Mouse (Mus musculus): ENCODE results near the gene Slc16a4. TPM values are rescaled to one million over a fixed set of nuclear protein-coding genes. Genes with fewer than 3 reads are reported as not detected.

Gene Slc16a4
- total RNA-seq (2017) = 0.67 to 1.1 TPM (median 0.96 TPM) in 3 replicates

- ATAC-seq (replicated peaks; ENCODE audit: insufficient number of reproducible peaks, low FRiP score, low TSS enrichment, poor library complexity, severe bottlenecking) = no peak
Measured at GRCm38 (mm10) chr3:107290764-107291381, at the start of gene Slc16a4. TSS of gene Slc16a4 (plus strand) at chr3:107291230.

DNA sequence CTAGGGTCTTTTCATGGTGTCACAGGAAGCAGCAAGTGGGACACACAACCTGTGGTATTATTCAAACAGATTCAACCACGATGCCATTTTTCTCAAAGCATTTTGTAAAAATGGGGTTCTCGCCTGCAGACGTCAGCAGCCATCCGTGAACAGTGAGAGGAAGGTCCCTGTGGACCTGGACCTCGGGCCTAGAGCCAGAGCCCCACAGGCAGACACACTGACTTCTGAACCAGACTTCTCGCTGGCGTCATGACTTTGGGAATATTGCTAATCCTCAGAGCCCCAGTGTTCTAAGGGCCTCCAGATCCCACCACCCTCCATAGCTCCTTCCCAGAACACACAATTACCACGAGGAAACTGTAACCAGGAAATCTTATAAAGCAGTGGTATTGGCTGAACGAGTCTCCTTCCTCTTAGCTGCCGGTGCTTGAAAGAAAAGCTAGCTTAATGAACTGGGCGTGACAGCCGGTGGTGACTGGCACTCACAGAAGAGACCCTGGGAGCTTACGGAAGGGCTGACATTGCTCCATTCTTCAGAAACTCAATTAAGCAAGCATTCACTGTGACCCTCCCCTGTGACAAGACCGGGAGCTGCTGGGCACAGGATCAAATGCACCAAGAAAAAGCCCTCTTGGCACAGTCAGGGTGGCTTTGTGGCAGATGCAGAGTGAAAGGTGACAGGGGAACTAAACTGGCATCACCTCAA lies 49.5 kb upstream of the Slc16a4 start:
- no peak for ATAC-seq (replicated peaks; ENCODE audit: insufficient number of reproducible peaks, low FRiP score, low TSS enrichment, poor library complexity, severe bottlenecking)

GRCm38 (mm10) chr3:107246876-107247275 lies 44.2 kb upstream of the Slc16a4 start:
- ATAC-seq (replicated peaks; ENCODE audit: insufficient number of reproducible peaks, low FRiP score, low TSS enrichment, poor library complexity, severe bottlenecking) = no peak

DNA sequence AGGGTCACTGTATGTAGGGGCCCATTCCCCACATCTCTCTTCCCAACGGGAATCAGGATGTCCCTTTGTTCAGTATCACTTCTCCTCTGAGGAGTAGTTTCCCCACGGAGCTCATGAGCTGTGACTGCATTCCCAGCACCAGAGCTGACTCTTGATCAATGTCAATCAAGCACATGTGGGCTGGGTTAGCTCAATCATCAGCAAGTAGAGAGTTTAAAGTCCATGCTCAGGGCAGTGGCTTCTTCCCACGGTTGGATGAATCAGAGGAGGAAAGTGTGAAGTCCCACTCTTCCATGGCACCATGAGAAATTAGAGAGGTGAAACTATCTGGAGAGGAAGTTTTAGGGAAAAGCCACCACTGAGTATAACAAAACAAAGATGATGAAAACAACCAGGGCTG lies 42.0 kb upstream of the Slc16a4 start:
- no peak for ATAC-seq (replicated peaks; ENCODE audit: insufficient number of reproducible peaks, low FRiP score, low TSS enrichment, poor library complexity, severe bottlenecking)

DNA sequence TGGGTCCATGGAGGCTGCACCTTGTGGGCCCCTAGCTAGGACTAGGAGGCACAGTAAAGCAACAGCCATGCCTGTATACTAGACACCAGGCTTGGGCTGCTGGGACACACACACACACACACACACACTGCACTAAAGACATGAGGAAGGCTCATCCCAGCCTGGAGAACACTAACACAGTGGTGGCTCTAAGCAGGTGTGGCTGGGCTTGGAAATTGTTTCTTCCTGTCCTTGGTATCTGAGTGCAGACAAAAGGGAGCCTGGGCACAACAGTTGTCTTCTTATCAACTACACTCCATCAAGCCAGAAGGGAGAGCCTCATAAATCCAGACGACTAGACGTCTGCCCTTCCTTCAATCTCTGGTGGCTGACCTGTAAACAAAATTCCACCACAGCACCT lies 40.7 kb upstream of the Slc16a4 start:
- ATAC-seq (replicated peaks; ENCODE audit: insufficient number of reproducible peaks, low FRiP score, low TSS enrichment, poor library complexity, severe bottlenecking) = no peak

- ATAC-seq (replicated peaks; ENCODE audit: insufficient number of reproducible peaks, low FRiP score, low TSS enrichment, poor library complexity, severe bottlenecking) = no peak
Measured at GRCm38 (mm10) chr3:107252035-107252434, 39.0 kb upstream of the Slc16a4 start.

DNA sequence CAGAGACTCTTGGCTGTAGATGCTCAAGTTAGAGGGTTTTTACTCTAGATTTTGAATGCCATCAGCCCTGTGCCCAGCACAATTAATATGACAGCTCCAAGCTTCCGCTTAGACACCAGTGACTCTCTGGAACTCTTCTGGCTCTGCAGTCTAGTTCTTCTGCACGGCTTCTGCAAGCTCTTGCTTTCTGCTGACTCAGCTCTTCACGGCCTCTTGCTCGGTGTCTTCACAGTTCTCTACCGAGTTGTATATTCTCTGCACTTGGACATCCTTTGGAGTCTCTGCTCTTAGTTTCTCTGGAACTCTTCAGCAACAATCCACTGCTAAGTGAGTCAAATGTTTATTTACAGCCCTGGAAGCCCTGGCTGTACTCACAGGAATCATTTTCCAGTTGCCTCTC lies 37.1 kb upstream of the Slc16a4 start:
- ATAC-seq (replicated peaks; ENCODE audit: insufficient number of reproducible peaks, low FRiP score, low TSS enrichment, poor library complexity, severe bottlenecking) = no peak

- ATAC-seq (replicated peaks; ENCODE audit: insufficient number of reproducible peaks, low FRiP score, low TSS enrichment, poor library complexity, severe bottlenecking) = no peak
Measured at GRCm38 (mm10) chr3:107255992-107256391, 35.0 kb upstream of the Slc16a4 start.

DNA sequence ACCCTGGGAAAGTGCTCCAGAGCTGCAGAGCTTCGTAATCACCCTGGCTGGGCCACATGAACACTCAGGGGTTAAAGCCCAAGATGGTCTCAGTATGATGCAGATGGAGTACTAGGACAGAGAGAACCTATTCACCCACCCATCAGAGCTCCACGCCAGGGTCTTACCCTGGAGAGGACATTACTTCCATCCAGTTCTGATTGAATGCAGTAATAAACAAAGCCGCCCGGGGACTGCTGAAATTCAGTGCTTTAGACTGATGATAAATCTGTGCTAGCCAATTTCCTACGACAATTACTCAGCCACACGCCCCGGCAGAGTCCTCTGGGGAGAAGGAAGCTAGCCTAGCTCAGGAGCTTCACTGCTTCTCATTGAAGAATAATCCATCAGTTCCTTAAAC lies 34.3 kb upstream of the Slc16a4 start:
- no peak for ATAC-seq (replicated peaks; ENCODE audit: insufficient number of reproducible peaks, low FRiP score, low TSS enrichment, poor library complexity, severe bottlenecking)

GRCm38 (mm10) chr3:107257924-107258323 lies 33.1 kb upstream of the Slc16a4 start:
- ATAC-seq (replicated peaks; ENCODE audit: insufficient number of reproducible peaks, low FRiP score, low TSS enrichment, poor library complexity, severe bottlenecking) = no peak

GRCm38 (mm10) chr3:107260956-107261850 lies 29.8 kb upstream of the Slc16a4 start:
- no peak for ATAC-seq (replicated peaks; ENCODE audit: insufficient number of reproducible peaks, low FRiP score, low TSS enrichment, poor library complexity, severe bottlenecking)

DNA sequence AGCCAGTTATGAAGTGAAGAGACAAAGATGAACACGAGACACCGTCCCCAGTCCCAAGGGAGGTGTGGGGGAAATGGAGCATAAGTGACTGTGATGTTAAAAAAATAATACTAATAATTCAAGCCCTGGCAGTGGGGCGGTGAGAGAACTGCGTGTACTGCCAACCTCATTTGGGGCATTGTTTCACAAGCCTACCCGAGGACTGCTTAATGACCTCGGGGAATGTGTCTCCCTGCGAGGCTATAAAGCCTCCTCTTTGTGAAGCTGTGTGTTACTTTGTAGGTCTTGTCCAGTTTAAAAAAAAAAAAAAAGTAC lies 29.2 kb upstream of the Slc16a4 start:
- ATAC-seq (replicated peaks; ENCODE audit: insufficient number of reproducible peaks, low FRiP score, low TSS enrichment, poor library complexity, severe bottlenecking) = no peak

DNA sequence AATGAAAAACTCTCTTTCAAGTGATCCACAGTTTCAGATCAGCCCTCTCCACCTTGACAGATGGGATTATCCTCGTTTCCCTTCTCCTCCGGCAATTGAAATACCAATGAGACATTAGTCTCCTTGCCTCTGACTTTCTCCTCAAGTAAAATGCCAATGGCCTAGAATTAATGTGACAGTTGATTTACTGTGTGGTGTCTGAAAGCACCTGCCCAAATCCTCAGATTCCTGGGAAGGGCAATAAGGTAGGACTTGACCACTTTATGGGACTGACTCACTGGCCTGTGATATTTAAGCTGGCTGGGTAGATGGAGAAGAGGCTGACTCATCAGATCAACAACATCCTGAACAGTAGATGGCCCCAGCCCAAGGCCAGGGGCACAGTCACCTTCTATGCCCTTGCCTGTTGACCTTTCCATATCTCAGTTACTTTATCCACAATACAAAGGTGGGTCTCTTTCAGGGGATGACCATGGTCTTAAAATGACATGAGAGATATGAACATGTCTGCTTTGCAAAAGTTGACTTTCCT lies 24.1 kb upstream of the Slc16a4 start:
- no peak for ATAC-seq (replicated peaks; ENCODE audit: insufficient number of reproducible peaks, low FRiP score, low TSS enrichment, poor library complexity, severe bottlenecking)

DNA sequence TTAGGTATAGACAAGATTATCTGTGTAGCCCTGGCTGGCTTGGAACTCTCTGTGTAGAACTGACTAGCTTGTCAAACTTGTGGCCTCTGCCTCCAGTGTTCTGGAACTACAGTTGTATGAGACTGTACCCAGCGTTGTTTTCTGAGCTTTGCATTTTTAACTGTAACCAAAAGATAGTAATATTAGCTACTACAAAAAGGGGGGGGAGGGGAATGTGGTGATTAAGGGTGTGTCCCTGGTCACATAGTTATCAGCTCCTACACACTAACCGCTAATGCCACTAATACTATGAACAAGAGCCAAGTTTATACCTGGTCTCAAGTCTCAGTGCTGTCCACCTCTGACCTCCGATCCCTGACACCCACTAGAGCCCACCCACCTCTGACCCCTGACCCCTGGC lies 18.6 kb upstream of the Slc16a4 start:
- ATAC-seq (replicated peaks; ENCODE audit: insufficient number of reproducible peaks, low FRiP score, low TSS enrichment, poor library complexity, severe bottlenecking) = no peak

DNA sequence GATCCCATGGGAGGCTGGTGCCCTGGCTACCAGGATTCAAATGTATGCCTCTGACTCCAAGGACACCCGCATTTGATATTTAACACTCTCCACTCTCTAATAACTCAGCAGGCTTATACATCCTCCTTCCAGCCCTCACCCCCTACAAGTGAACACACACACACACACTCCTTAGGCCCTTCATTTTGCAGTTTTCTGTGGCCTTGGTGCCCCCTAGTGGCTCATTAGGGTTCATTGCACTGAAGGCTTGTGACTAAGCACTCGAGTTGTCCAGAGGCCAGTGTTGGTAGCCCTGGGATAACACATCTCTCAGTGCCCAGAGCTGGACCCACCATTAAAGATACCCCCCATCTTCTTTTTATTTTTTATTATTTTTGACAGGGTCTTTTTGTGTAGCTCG lies 17.2 kb upstream of the Slc16a4 start:
- ATAC-seq (replicated peaks; ENCODE audit: insufficient number of reproducible peaks, low FRiP score, low TSS enrichment, poor library complexity, severe bottlenecking) = peak; percentile 68

DNA sequence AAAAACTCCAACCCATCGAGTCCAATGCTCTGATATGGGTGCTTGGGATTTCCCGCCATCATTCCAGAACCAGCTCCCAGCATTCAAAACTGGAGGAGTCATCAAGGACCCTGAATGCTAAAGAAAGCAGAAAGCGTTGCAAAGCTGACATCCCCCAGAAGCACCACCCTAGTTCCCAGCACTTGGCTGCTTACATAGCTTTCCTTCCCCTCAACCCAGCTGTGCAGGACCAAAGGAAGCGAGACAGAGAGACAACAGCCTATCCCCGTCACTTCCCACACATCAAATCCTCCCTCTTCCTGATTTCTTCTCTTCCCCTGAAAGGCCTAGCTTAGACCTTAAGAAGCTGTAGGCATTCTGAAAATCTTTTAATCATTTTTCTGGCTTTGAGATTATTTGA lies 15.7 kb upstream of the Slc16a4 start:
- ATAC-seq (replicated peaks; ENCODE audit: insufficient number of reproducible peaks, low FRiP score, low TSS enrichment, poor library complexity, severe bottlenecking) = no peak

DNA sequence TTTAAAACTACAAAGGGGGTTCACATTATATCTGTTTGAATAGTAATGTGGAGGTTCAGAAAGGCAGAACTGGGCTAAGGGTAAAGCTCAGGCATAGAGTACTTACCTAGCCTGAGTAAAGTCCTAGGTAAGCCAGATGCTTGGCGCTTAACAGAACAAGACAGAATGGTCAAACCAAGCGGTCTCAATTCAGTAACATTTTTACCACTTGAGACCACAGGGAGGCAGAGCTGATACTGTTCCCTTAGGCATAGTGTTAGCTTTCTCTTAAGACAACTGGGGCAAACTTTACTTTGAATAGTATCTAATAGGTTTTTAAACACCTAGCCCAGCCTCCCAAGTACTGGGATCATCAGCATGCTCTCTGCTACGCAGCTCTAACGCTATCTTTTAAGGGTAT lies 15.0 kb upstream of the Slc16a4 start:
- no peak for ATAC-seq (replicated peaks; ENCODE audit: insufficient number of reproducible peaks, low FRiP score, low TSS enrichment, poor library complexity, severe bottlenecking)

- no peak for ATAC-seq (replicated peaks; ENCODE audit: insufficient number of reproducible peaks, low FRiP score, low TSS enrichment, poor library complexity, severe bottlenecking)
Measured at GRCm38 (mm10) chr3:107276626-107277025, 14.4 kb upstream of the Slc16a4 start.

GRCm38 (mm10) chr3:107278479-107279269 lies 12.4 kb upstream of the Slc16a4 start, which contains the start of gene Lamtor5:
TSS of gene Lamtor5 (plus strand) at chr3:107278858.
- peak; percentile 85 for ATAC-seq (replicated peaks; ENCODE audit: insufficient number of reproducible peaks, low FRiP score, low TSS enrichment, poor library complexity, severe bottlenecking)
